22 mouse cellular contexts compared by ENCODE assay signal in the genomic region with DNA sequence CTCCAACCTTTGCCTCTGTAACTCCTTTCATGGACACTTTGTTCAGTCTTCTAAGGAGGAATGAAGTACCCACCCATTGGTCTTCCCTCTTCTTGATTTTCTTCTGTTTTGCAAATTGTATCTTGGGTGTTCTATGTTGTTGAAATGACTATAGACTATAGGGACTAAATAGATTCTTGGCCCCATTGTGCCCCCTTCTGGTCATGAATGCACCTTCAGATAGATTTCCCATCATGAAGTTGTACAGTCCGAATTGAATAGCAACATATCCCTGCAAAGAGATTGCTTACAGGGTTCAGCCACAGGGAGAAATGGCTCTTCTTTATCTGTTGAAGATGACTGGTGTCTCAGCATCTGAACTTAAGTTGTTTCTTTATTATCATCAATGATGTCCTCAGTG.
DNase-seq lines count a peak whose midpoint lies in the region; ATAC-seq and TF ChIP-seq lines count a peak whose summit lies in the region.
"Had no signal": no experiment of that assay in that cellular context is flagged by ENCODE, and none has a peak within 500 bp of the region (broad histone marks: within the 10 kb centered on the region; RNA-seq: fewer than 3 reads in every experiment).

No protein-coding gene starts in this region.

- H3K9ac ChIP-seq in liver, postnatal 0 days (replicated peaks): no peak overlapping the region
- H3K9ac ChIP-seq in liver, embryonic 11.5 days (ENCODE audit: low read depth, low read length): no peak overlapping the region
- H3K9ac ChIP-seq in kidney, embryonic 16.5 days (replicated peaks; ENCODE audit: low read length): no peak overlapping the region
- no peak overlapping the region for H3K9ac ChIP-seq in hindbrain, postnatal 0 days (replicated peaks; ENCODE audit: low read length)
- H3K9ac ChIP-seq: embryonic facial prominence, embryonic 15.5 days; forebrain, embryonic 15.5 days; heart, embryonic 13.5 days; hindbrain, embryonic 15.5 days had no signal

- no peak overlapping the region for H3K4me2 ChIP-seq in liver, postnatal 0 days (ENCODE audit: low read depth, low read length)
- H3K4me2 ChIP-seq in liver, embryonic 11.5 days: no peak overlapping the region
- no peak overlapping the region for H3K4me2 ChIP-seq in kidney, embryonic 16.5 days (replicated peaks; ENCODE audit: low read depth, low read length)
- no peak overlapping the region for H3K4me2 ChIP-seq in hindbrain, postnatal 0 days (ENCODE audit: low read depth, low read length)
- H3K4me2 ChIP-seq: embryonic facial prominence, embryonic 15.5 days; forebrain, embryonic 15.5 days; heart, embryonic 13.5 days; hindbrain, embryonic 15.5 days had no signal

- H3K36me3 ChIP-seq in liver, postnatal 0 days (replicated peaks; ENCODE audit: insufficient read depth, low read length): no peaks in the 10 kb centered on the region
- no peaks in the 10 kb centered on the region for H3K36me3 ChIP-seq in liver, embryonic 11.5 days (ENCODE audit: control insufficient read depth, insufficient read depth, low read length)
- H3K36me3 ChIP-seq in kidney, embryonic 16.5 days (ENCODE audit: insufficient read depth, low read length): no peaks in the 10 kb centered on the region
- no peaks in the 10 kb centered on the region for H3K36me3 ChIP-seq in hindbrain, postnatal 0 days (ENCODE audit: insufficient read depth, low read length)
- H3K36me3 ChIP-seq: embryonic facial prominence, embryonic 15.5 days; forebrain, embryonic 10.5 days; forebrain, embryonic 15.5 days; heart, embryonic 13.5 days; hindbrain, embryonic 15.5 days had no signal

- no peaks in the 10 kb centered on the region for H3K27me3 ChIP-seq in liver, postnatal 0 days (ENCODE audit: insufficient read depth, low read length)
- H3K27me3 ChIP-seq in liver, embryonic 11.5 days (replicated peaks; ENCODE audit: control insufficient read depth, insufficient read depth, low read length): no peaks in the 10 kb centered on the region
- H3K27me3 ChIP-seq in kidney, embryonic 16.5 days (ENCODE audit: insufficient read depth, low read length): no peaks in the 10 kb centered on the region
- no peaks in the 10 kb centered on the region for H3K27me3 ChIP-seq in hindbrain, postnatal 0 days (ENCODE audit: insufficient read depth, low read length)
- H3K27me3 ChIP-seq: embryonic facial prominence, embryonic 15.5 days; forebrain, embryonic 15.5 days; heart, embryonic 13.5 days; hindbrain, embryonic 15.5 days had no signal

- TF ChIP-seq EP300 in liver, postnatal 0 days (IDR thresholded peaks at IDR 0.05; ENCODE audit: low read depth): no peak

- no peak overlapping the region for H3K4me3 ChIP-seq in liver, postnatal 0 days (ENCODE audit: low read depth, low read length)
- H3K4me3 ChIP-seq in liver, embryonic 11.5 days (ENCODE audit: low read depth, low read length): no peak overlapping the region
- no peak overlapping the region for H3K4me3 ChIP-seq in kidney, embryonic 16.5 days (ENCODE audit: low read length)
- no peak overlapping the region for H3K4me3 ChIP-seq in hindbrain, postnatal 0 days (ENCODE audit: low read length)
- H3K4me3 ChIP-seq: embryonic facial prominence, embryonic 15.5 days; erythroblast, embryonic 14.5 days; forebrain, embryonic 10.5 days; forebrain, embryonic 15.5 days; heart, embryonic 13.5 days; hindbrain, embryonic 15.5 days had no signal

- 56% methylated on average over 1 of the region's 1 CpGs for WGBS in liver, postnatal 0 days (ENCODE audit: insufficient replicate concordance)
- WGBS in liver, embryonic 11.5 days: 69% methylated on average over 1 of the region's 1 CpGs
- WGBS in kidney, embryonic 16.5 days: 69% methylated on average over 1 of the region's 1 CpGs
- WGBS in hindbrain, postnatal 0 days: 71% methylated on average over 1 of the region's 1 CpGs

- ATAC-seq in liver, postnatal 0 days: no peak
- ATAC-seq in liver, embryonic 11.5 days (replicated peaks; ENCODE audit: low FRiP score): no peak
- 0 out of 2 replicates have a peak, but pooled peaks have one; percentile 39 for ATAC-seq in common myeloid progenitor, adult 5-6 weeks (replicated peaks; ENCODE audit: low read depth, poor library complexity, severe bottlenecking)
- no peak for ATAC-seq in kidney, embryonic 16.5 days (ENCODE audit: low FRiP score, low TSS enrichment)
- ATAC-seq in hindbrain, postnatal 0 days: no peak
- ATAC-seq: forebrain, embryonic 15.5 days had no signal

- H3K4me1 ChIP-seq in liver, postnatal 0 days (ENCODE audit: insufficient read depth): no peaks in the 10 kb centered on the region
- H3K4me1 ChIP-seq in liver, embryonic 11.5 days (replicated peaks; ENCODE audit: control insufficient read depth, insufficient read depth, low read length): no peaks in the 10 kb centered on the region
- no peaks in the 10 kb centered on the region for H3K4me1 ChIP-seq in kidney, embryonic 16.5 days (ENCODE audit: insufficient read depth, low read length)
- no peaks in the 10 kb centered on the region for H3K4me1 ChIP-seq in hindbrain, postnatal 0 days (ENCODE audit: insufficient read depth, low read length)
- H3K4me1 ChIP-seq: embryonic facial prominence, embryonic 15.5 days; forebrain, embryonic 10.5 days; forebrain, embryonic 15.5 days; heart, embryonic 13.5 days; hindbrain, embryonic 15.5 days had no signal

- no peaks in the 10 kb centered on the region for H3K9me3 ChIP-seq in liver, postnatal 0 days (ENCODE audit: low read length)
- H3K9me3 ChIP-seq in liver, embryonic 11.5 days (ENCODE audit: control insufficient read depth, low read length): no peaks in the 10 kb centered on the region
- peaks cover 11% of the 10 kb centered on the region; the same call in 1 of the 2 replicates for H3K9me3 ChIP-seq in kidney, embryonic 16.5 days (ENCODE audit: low read length)
- H3K9me3 ChIP-seq in hindbrain, postnatal 0 days (ENCODE audit: low read length): peaks cover 6% of the 10 kb centered on the region; the same call in 1 of the 2 replicates

- no peak for DNase-seq in liver, postnatal 0 days
- no peak for DNase-seq in liver, embryonic 11.5 days (ENCODE audit: low spot score)
- DNase-seq in CD4-positive, CD25-positive, alpha-beta regulatory T cell, adult 2 months (ENCODE audit: low read depth, low spot score): peak; percentile 52
- DNase-seq in naive thymus-derived CD4-positive, alpha-beta T cell, adult 2 months (ENCODE audit: low read depth): peak; percentile 44
- no peak for DNase-seq in hindbrain, postnatal 0 days (ENCODE audit: low spot score)
- DNase-seq in cerebellum, adult 11-12 months: no peak
- DNase-seq: adrenal gland, postnatal 14 days; cerebellum, adult 18-20 months; cerebellum, adult 9-11 months; cerebellum, postnatal 36 days; embryo, embryonic 11 days; gastrocnemius, postnatal 36 days; heart, adult 11 months; heart, postnatal 36 days had no signal

- H3K27ac ChIP-seq in liver, postnatal 0 days (ENCODE audit: low read depth): no peak overlapping the region
- H3K27ac ChIP-seq in liver, embryonic 11.5 days (ENCODE audit: low read depth, low read length): no peak overlapping the region
- H3K27ac ChIP-seq in kidney, embryonic 16.5 days (ENCODE audit: low read length): no peak overlapping the region
- no peak overlapping the region for H3K27ac ChIP-seq in hindbrain, postnatal 0 days
- H3K27ac ChIP-seq: embryonic facial prominence, embryonic 15.5 days; forebrain, embryonic 10.5 days; forebrain, embryonic 15.5 days; heart, embryonic 13.5 days; hindbrain, embryonic 15.5 days had no signal

- TF ChIP-seq CTCF in liver, postnatal 0 days (IDR thresholded peaks at IDR 0.05; ENCODE audit: low read depth): peak; percentile 21; the same call in 1 of the 2 replicates
- no peak for TF ChIP-seq CTCF in hindbrain, postnatal 0 days (IDR thresholded peaks at IDR 0.05; ENCODE audit: low read depth)

Comparison
In these comparisons a context has a peak if more than half of its experiments do, and no peak if none do; other contexts are left out.
1. DNase-seq: peak in CD4-positive, CD25-positive, alpha-beta regulatory T cell, adult 2 months (single experiment) and naive thymus-derived CD4-positive, alpha-beta T cell, adult 2 months (single experiment); none in liver, postnatal 0 days (single experiment), liver, embryonic 11.5 days (single experiment), hindbrain, postnatal 0 days (single experiment) and cerebellum, adult 11-12 months (single experiment).